Mouse (Mus musculus) G1E (cell line): ENCODE measurements around the gene Pdk1.

Experiments
- CTCF ChIP-seq: IDR thresholded peaks from 2 replicates; pipeline ENCODE4 v1.5.1; 2012; ENCODE audit warnings: low read depth, low read length, inconsistent platforms, mixed read lengths
- GATA1 ChIP-seq: IDR thresholded peaks from 2 replicates; pipeline ENCODE4 v1.6.1; 2012; ENCODE audit warnings: borderline replicate concordance, low read length, inconsistent platforms, mixed read lengths
- TAL1 ChIP-seq: conservative IDR thresholded peaks from 2 replicates; pipeline ENCODE4 v1.6.1; 2012; ENCODE audit warnings: low read depth, low read length, inconsistent platforms, mixed read lengths

DNA sequence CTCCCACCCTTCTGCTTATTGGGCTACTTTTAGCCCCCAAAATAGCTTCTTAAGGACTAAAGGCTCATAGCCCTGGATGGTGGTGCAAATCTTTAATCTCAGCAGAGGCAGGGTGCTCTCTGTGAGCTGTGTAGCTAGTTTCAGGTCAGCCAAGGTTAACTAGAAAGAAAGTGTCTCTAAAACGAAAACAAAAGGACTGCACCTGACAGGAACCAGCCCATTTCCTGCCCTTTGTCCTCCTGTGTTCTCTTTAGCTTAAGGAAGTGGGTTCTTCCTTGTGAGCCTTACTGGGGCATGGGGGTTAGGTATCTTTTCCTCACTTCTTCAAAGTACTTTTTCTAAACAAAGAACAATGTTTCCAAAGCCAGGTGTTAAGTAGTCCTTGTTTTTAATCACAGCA is 6.5 kb upstream of the Pdk1 start:
- TF ChIP-seq CTCF = no peak
- TF ChIP-seq GATA1 = no peak
- TF ChIP-seq TAL1 = no peak
